Mouse (Mus musculus) MEL (cell line): ENCODE measurements at regions not wholly inside any gene's neighbourhood (a gene's known extent, or its start where the extent isn't known, plus 50 kb on each side); places are given as distances from the start of the nearest gene placed in this dataset.

Source experiments
- CHD2 ChIP-seq: IDR thresholded peaks from 2 replicates; pipeline ENCODE4 v1.6.1; 2011; ENCODE audit warnings: low read length, improper control_type of control experiment
- CTCF ChIP-seq, 3 experiments: IDR thresholded peaks in 2 of 3; conservative IDR thresholded peaks in 1 of 3; 2 replicates each; pipeline ENCODE4 v1.5.1; 2011 to 2012; ENCODE audit warnings: low read length in 3 of 3, low read depth in 2 of 3, mild to moderate bottlenecking in 2 of 3, improper control_type of control experiment in 1 of 3, inconsistent platforms in 1 of 3, mixed read lengths in 1 of 3, moderate library complexity in 1 of 3; ENCODE audit not compliant: control insufficient read depth in 1 of 3, insufficient read depth in 1 of 3, poor library complexity in 1 of 3, severe bottlenecking in 1 of 3
- EP300 ChIP-seq, 2 experiments: IDR thresholded peaks; 2 replicates each; pipeline ENCODE4 v1.6.1; 2011; ENCODE audit warnings: improper control_type of control experiment in 2 of 2, low read length in 2 of 2, low read depth in 1 of 2, mild to moderate bottlenecking in 1 of 2
- ETS1 ChIP-seq: IDR thresholded peaks from 2 replicates; pipeline ENCODE4 v1.6.1; 2012; ENCODE audit warnings: low read depth, mild to moderate bottlenecking, inconsistent platforms, low read length, improper control_type of control experiment, moderate library complexity
- HCFC1 ChIP-seq: IDR thresholded peaks from 2 replicates; pipeline ENCODE4 v1.6.1; 2012; ENCODE audit warnings: low read depth, mild to moderate bottlenecking, inconsistent platforms, low read length, improper control_type of control experiment, moderate library complexity
- MAFK ChIP-seq: IDR thresholded peaks from 2 replicates; pipeline ENCODE4 v1.6.1; 2011; ENCODE audit warnings: low read depth, mild to moderate bottlenecking, low read length, improper control_type of control experiment, borderline replicate concordance
- MEF2A ChIP-seq: IDR thresholded peaks from 2 replicates; pipeline ENCODE4 v1.6.1; 2014; ENCODE audit warnings: low read depth, mild to moderate bottlenecking, inconsistent platforms, low read length, improper control_type of control experiment; ENCODE audit not compliant: poor library complexity, insufficient replicate concordance, severe bottlenecking; ENCODE audit errors: extremely low read depth
- NELFE ChIP-seq: IDR thresholded peaks from 2 replicates; pipeline ENCODE4 v1.6.1; 2011; ENCODE audit warnings: low read depth, low read length, improper control_type of control experiment
- NRF1 ChIP-seq: IDR thresholded peaks from 2 replicates; pipeline ENCODE4 v1.6.1; 2014; ENCODE audit warnings: low read depth, mild to moderate bottlenecking, inconsistent platforms, low read length, improper control_type of control experiment, moderate library complexity; ENCODE audit not compliant: poor library complexity, insufficient read depth, severe bottlenecking
- POLR2A ChIP-seq, 2 experiments: IDR thresholded peaks; 2 replicates each; pipeline ENCODE4 v1.6.1; 2011 to 2012; ENCODE audit warnings: low read length in 2 of 2, mild to moderate bottlenecking in 2 of 2, control low read depth in 1 of 2, improper control_type of control experiment in 1 of 2, low read depth in 1 of 2, moderate library complexity in 1 of 2; ENCODE audit not compliant: control insufficient read depth in 1 of 2, insufficient read depth in 1 of 2, poor library complexity in 1 of 2
- POLR2AphosphoS2 ChIP-seq: IDR thresholded peaks from 2 replicates; pipeline ENCODE4 v1.6.1; 2011; ENCODE audit warnings: low read length, improper control_type of control experiment
- SMC3 ChIP-seq: IDR thresholded peaks from 2 replicates; pipeline ENCODE4 v1.6.1; 2011; ENCODE audit warnings: low read depth, low read length, improper control_type of control experiment
- USF1 ChIP-seq: IDR thresholded peaks from 2 replicates; pipeline ENCODE4 v1.6.1; 2014; ENCODE audit warnings: low read depth, mild to moderate bottlenecking, inconsistent platforms, low read length, improper control_type of control experiment, moderate library complexity

- TF ChIP-seq MEF2A (no peak), HCFC1 (no peak), EP300 (IDR thresholded peaks at IDR 0.05; ENCODE audit: low read depth in 1 of 2, low read length in 2 of 2) (no peak), MAFK (no peak), POLR2AphosphoS2 (no peak), SMC3 (no peak), NRF1 (no peak), ETS1 (no peak), USF1 (no peak), POLR2A (IDR thresholded peaks at IDR 0.05; ENCODE audit: control insufficient read depth in 1 of 2, insufficient read depth in 1 of 2, low read depth in 1 of 2, low read length in 2 of 2, poor library complexity in 1 of 2) (no peak), CHD2 (no peak), CTCF (IDR thresholded peaks at IDR 0.05 in 2 of 3, conservative IDR thresholded peaks at IDR 0.05 in 1 of 3; ENCODE audit: control insufficient read depth in 1 of 3, insufficient read depth in 1 of 3, low read depth in 2 of 3, low read length in 3 of 3, poor library complexity in 1 of 3, severe bottlenecking in 1 of 3) (no peak), NELFE (no peak)
Observed at GRCm38 (mm10) chr13:43952972-43953592, 168.5 kb downstream of the Cd83 start.
